Mouse (Mus musculus): ENCODE measurements around the gene Alkbh6. TPM values are rescaled to one million over a fixed set of nuclear protein-coding genes. Genes with fewer than 3 reads are reported as not detected.
A peak's percentile ranks its signal among the peaks of the same experiment; 100 is the strongest.

The Alkbh6 gene
- polyA plus RNA-seq, 1 experiment from 2014 or later = 71.8 TPM

DNA sequence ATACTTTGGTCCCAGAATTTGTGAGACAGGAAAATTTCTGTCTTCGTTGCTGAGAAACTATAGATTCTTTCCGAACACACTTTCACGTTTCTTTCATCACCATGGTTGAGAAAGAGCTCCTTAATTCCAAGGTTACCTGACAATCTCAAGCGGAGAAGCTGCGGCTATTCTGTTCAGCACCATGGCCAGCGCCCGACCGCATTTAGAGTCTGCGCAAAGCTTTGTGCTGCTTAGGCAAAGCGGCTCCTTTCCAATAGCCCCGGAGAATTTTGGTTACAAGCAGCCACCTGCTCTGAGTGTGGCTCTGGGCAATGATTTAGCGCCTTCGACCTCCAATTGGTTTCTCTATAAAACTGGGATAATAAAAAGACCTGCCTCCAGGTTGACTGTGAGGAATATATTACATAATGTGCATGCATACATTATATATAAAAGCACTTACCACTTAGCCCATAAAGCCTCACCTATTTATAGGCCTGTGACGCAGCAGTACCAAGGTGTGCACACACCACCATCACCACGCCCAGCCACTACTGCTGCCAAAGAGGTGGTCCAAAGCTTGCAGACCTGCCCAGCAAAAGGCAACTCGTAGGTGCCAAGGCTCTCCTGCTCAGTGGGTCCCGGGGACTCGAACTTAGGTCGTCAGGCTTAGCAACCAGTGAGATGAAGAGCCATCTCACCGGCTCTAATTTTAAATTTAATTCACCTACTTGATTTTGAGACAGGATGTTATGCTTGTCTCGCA, 38.3 kb downstream of the Alkbh6 start:
- 24% methylated on average over 21 of the region's 21 CpGs for WGBS
- H3K27me3 ChIP-seq (ENCODE audit: insufficient read depth, poor library complexity, severe bottlenecking) = peaks cover 46% of the 10 kb centered on the region

GRCm38 (mm10) chr7:30347828-30348227, 39.3 kb downstream of the Alkbh6 start:
- Histone ChIP-seq H3K36me3 (no peaks in the 10 kb centered on the region), H3K27me3 (ENCODE audit: insufficient read depth, poor library complexity, severe bottlenecking) (peaks cover 51% of the 10 kb centered on the region), H3K27ac (no peak overlapping the region), H3K9me3 (no peaks in the 10 kb centered on the region), H3K4me3 (no peak overlapping the region), H3K4me1 (no peaks in the 10 kb centered on the region)
- DNase-seq (ENCODE audit: low spot score) = no peak
- WGBS = 2% methylated on average over 30 of the region's 30 CpGs

More for the DNA sequence above, 38.3 kb downstream of the Alkbh6 start:
- Histone ChIP-seq H3K4me3 (no peak overlapping the region), H3K27ac (no peak overlapping the region), H3K4me1 (no peaks in the 10 kb centered on the region), H3K36me3 (no peaks in the 10 kb centered on the region), H3K9me3 (no peaks in the 10 kb centered on the region)
- DNase-seq (ENCODE audit: low spot score) = no peak

DNA sequence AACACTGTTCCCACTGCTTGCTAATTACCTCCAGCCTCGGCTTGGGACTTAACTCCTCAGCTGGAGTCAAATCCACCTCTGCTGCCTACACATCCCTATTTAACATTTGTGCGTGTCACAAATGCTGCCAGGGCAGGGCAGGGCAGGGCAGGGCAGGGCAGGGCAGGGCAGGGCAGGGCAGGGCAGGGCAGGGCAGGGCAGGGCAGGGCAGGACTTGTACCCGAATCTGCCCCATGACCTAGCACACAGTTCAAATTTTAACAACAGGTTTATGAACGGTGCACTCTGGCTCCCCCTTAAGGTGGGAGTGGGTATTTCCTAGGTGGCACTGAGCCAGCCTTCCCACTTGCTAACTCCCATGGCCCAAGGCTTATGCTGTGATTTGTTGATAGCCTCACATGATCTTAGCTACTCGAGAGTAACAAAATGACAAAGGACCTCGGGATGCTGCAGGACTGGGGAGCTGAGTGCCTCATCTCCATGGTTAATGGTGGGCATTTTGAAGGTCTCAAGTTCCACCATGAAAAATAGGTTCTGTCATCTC, 44.8 kb downstream of the Alkbh6 start:
- Histone ChIP-seq H3K27me3 (ENCODE audit: insufficient read depth, poor library complexity, severe bottlenecking) (peaks cover 61% of the 10 kb centered on the region), H3K4me3 (no peak overlapping the region), H3K4me1 (no peaks in the 10 kb centered on the region), H3K36me3 (peaks cover 4% of the 10 kb centered on the region; the same call in 1 of the 2 replicates), H3K9me3 (no peaks in the 10 kb centered on the region), H3K27ac (no peak overlapping the region)
- 22% methylated on average over 6 of the region's 6 CpGs for WGBS
- no peak for DNase-seq (ENCODE audit: low spot score)

DNA sequence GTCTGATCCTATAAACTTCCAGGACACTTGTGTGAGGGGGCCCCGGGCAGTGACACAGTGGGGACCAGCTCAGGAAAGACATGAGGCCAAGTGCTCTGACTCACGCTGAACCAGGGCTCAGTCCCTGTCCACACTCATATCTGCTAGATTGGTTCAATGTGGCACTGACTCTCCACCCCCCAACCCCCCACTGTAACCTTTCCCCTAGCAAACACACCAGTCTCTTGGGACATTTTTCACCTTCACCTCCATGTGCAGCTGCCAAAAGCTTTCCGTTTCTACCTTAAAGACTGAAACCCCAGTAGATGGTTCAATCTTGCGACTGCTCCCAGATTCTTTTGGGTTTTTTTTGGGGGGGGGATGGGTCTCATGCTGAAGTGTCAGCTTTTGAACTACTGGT, 45.5 kb downstream of the Alkbh6 start:
- no peak overlapping the region for H3K4me3 ChIP-seq
- no peaks in the 10 kb centered on the region for H3K9me3 ChIP-seq
- WGBS = 63% methylated on average over 4 of the region's 4 CpGs
- no peaks in the 10 kb centered on the region for H3K4me1 ChIP-seq
- H3K27me3 ChIP-seq (ENCODE audit: insufficient read depth, poor library complexity, severe bottlenecking) = peaks cover 54% of the 10 kb centered on the region
- H3K36me3 ChIP-seq = peaks cover 4% of the 10 kb centered on the region; the same call in 1 of the 2 replicates
- no peak for DNase-seq (ENCODE audit: low spot score)
- H3K27ac ChIP-seq = no peak overlapping the region

DNA sequence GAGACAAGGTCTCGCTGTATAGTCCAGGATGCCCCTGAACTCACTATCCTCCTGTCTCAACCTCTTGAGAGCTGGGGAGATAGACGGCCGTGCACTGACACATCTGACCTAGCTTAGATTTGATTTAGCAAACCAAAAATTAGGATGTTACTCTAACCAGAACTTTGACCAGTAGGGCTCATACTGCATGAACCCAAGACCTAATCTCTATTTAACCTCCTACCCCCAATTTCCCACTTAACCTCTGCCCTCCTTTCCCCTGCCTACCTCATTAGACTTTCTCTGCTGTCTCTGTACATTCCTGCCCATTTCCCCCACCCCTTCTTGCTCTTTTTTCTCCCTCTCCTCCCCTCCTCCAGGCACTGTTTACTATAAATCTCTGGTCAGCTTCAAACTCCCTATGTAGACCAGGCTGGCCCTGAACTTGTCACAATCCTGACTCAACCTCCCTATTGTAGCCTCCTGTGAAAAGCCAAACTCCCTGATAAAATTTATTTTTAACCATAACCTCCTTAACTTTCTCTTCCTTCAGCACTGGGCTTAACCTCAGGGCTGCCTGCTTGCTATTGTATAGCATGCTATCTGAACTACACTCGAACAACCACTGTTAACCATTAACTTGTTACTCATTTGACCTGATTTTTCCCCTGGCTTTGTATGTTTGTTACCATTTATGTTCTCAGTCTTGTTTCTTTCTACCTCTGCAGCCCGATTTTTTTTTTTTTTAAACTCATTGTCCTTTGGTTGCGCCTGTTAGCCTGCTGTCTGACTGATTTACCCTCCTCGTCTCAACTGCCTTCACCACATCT, 50.1 kb downstream of the Alkbh6 start:
- no peak overlapping the region for H3K27ac ChIP-seq
- H3K27me3 ChIP-seq (ENCODE audit: insufficient read depth, poor library complexity, severe bottlenecking) = peaks cover 60% of the 10 kb centered on the region
- 74% methylated on average over 7 of the region's 7 CpGs for WGBS
- H3K4me1 ChIP-seq = peaks cover 22% of the 10 kb centered on the region
- H3K36me3 ChIP-seq = peaks cover 15% of the 10 kb centered on the region
- no peak for DNase-seq (ENCODE audit: low spot score)
- no peak overlapping the region for H3K4me3 ChIP-seq
- no peaks in the 10 kb centered on the region for H3K9me3 ChIP-seq

- peaks cover 22% of the 10 kb centered on the region for H3K4me1 ChIP-seq
- 78% methylated on average over 31 of the region's 31 CpGs for WGBS
- H3K4me3 ChIP-seq = no peak overlapping the region
- H3K36me3 ChIP-seq = peaks cover 15% of the 10 kb centered on the region
- no peak for DNase-seq (ENCODE audit: low spot score)
- H3K9me3 ChIP-seq = no peaks in the 10 kb centered on the region
- H3K27ac ChIP-seq = no peak overlapping the region
- peaks cover 68% of the 10 kb centered on the region for H3K27me3 ChIP-seq (ENCODE audit: insufficient read depth, poor library complexity, severe bottlenecking)
These were observed 50.9 kb downstream of the Alkbh6 start for GRCm38 (mm10) chr7:30359276-30359865.

GRCm38 (mm10) chr7:30360028-30360427, 51.5 kb downstream of the Alkbh6 start:
- no peak overlapping the region for H3K4me3 ChIP-seq
- no peak for DNase-seq (ENCODE audit: low spot score)
- H3K9me3 ChIP-seq = no peaks in the 10 kb centered on the region
- H3K36me3 ChIP-seq = peaks cover 15% of the 10 kb centered on the region
- no peak overlapping the region for H3K27ac ChIP-seq
- 83% methylated on average over 17 of the region's 17 CpGs for WGBS
- H3K27me3 ChIP-seq (ENCODE audit: insufficient read depth, poor library complexity, severe bottlenecking) = peaks cover 68% of the 10 kb centered on the region
- H3K4me1 ChIP-seq = peaks cover 22% of the 10 kb centered on the region

DNA sequence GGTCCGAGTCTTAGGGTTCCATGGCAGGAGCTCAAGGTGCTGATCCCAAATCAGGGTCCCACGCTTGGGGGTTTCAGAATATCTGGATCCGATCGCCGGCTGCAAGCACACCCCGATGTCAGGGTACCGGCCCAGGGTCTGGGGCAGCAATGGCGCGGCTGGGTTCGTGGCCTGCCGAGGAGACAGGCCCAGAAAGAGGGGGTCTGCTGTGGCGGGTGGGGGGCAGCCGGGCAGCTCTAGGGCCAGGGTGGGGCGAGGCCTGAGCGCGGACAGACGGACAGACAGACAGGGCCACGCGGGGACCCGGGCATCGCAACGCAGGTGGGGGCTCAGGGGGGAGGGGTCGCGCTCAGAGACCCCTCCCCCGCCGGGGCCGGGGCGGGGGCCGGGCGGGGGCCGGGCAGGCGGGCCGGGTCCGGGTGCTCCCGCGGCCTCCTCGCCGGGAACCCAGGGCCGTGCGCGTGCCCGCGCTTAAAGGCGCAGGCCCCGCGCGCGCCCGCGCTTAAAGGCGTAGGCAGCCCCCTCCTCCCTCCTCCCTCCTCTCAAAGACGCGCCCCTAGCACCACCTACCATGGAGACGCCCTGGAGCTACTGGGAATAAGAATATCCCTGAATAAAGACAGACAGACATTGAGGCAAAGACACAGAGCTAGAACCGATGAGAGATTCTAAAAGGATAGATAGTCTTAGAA, 54.3 kb downstream of the Alkbh6 start, which contains the start of gene Lrfn3:
Lrfn3 (minus strand) TSS at position 121 of the 692 bp plus-strand sequence.
- Histone ChIP-seq H3K27me3 (ENCODE audit: insufficient read depth, poor library complexity, severe bottlenecking) (peaks cover 62% of the 10 kb centered on the region), H3K9me3 (no peaks in the 10 kb centered on the region), H3K36me3 (peaks cover 11% of the 10 kb centered on the region), H3K4me3 (peak within 1 kb of the TSS; percentile 80), H3K4me1 (peaks cover 22% of the 10 kb centered on the region), H3K27ac (peak within 1 kb of the TSS; percentile 87)
- no peak for DNase-seq (ENCODE audit: low spot score)
- 2% methylated on average over 45 of the region's 55 CpGs for WGBS

DNA sequence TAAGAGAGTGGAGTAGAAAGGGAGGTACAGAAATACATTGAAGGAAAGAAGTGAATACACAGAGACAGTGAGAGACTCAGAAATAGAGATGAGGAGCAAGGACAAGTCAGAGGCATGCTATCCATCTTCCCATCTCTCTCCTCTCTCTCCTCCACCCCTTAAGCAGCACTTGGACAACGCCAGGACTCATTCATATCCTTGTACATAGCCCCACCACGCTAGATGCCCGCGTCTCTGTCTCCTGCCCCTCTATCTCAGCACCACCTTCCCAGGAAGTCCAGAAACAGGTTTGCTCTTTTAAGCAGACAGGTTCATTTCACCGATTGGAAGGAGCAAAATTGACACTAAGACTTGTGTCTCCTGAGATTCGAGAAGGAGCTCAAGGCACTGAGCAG, 54.8 kb downstream of the Alkbh6 start:
- peaks cover 11% of the 10 kb centered on the region for H3K36me3 ChIP-seq
- peak overlapping the region; percentile 80 for H3K4me3 ChIP-seq
- peaks cover 60% of the 10 kb centered on the region for H3K27me3 ChIP-seq (ENCODE audit: insufficient read depth, poor library complexity, severe bottlenecking)
- no peaks in the 10 kb centered on the region for H3K9me3 ChIP-seq
- H3K27ac ChIP-seq = no peak overlapping the region
- no peak for DNase-seq (ENCODE audit: low spot score)
- 62% methylated on average over 6 of the region's 6 CpGs for WGBS
- peaks cover 22% of the 10 kb centered on the region for H3K4me1 ChIP-seq

Other genes with a start within 250 kb of the Alkbh6 start
- gene Zfp82, start 235.8 kb upstream of the Alkbh6 start, polyA plus RNA-seq (2016; fragmentation: Nextera tagmentation; extraction: Ambion mirVana) = 4.5 and 5.2 TPM in 2 replicates
- 0.34 and 1.0 TPM in 2 replicates for gene Gm26920, start 218.3 kb upstream of the Alkbh6 start, polyA plus RNA-seq (2016; fragmentation: Nextera tagmentation; extraction: Ambion mirVana)
- gene Zfp566, start 218.2 kb upstream of the Alkbh6 start, polyA plus RNA-seq (2016; fragmentation: Nextera tagmentation; extraction: Ambion mirVana) = 7.0 and 10.7 TPM in 2 replicates
- gene Zfp260, start 213.9 kb upstream of the Alkbh6 start, polyA plus RNA-seq (2016; fragmentation: Nextera tagmentation; extraction: Ambion mirVana) = 79.8 and 91.7 TPM in 2 replicates
- 9.5 and 10.8 TPM in 2 replicates for gene Zfp382, start 186.8 kb upstream of the Alkbh6 start, polyA plus RNA-seq (2016; fragmentation: Nextera tagmentation; extraction: Ambion mirVana)
- 8.6 and 9.5 TPM in 2 replicates for gene Zfp146, start 139.0 kb upstream of the Alkbh6 start, polyA plus RNA-seq (2016; fragmentation: Nextera tagmentation; extraction: Ambion mirVana)
- 163 and 277 TPM in 2 replicates for gene Cox7a1, start 124.6 kb upstream of the Alkbh6 start, polyA plus RNA-seq (2016; fragmentation: Nextera tagmentation; extraction: Ambion mirVana)
- 76.6 and 84.1 TPM in 2 replicates for gene Capns1, start 109.9 kb upstream of the Alkbh6 start, polyA plus RNA-seq (2016; fragmentation: Nextera tagmentation; extraction: Ambion mirVana)
- gene Polr2i, start 76.8 kb upstream of the Alkbh6 start, polyA plus RNA-seq (2016; fragmentation: Nextera tagmentation; extraction: Ambion mirVana) = 122 and 127 TPM in 2 replicates
- gene Tbcb, start 76.4 kb upstream of the Alkbh6 start, polyA plus RNA-seq (2016; fragmentation: Nextera tagmentation; extraction: Ambion mirVana) = 212 and 246 TPM in 2 replicates
- gene Ovol3, start 73.0 kb upstream of the Alkbh6 start, polyA plus RNA-seq (2016; fragmentation: Nextera tagmentation; extraction: Ambion mirVana) = not detected in 2 replicates
- 0.29 and 0.43 TPM in 2 replicates for gene Thap8, start 28.6 kb upstream of the Alkbh6 start, polyA plus RNA-seq (2016; fragmentation: Nextera tagmentation; extraction: Ambion mirVana)
- 11.4 and 13.9 TPM in 2 replicates for gene Wdr62, start 28.3 kb upstream of the Alkbh6 start, polyA plus RNA-seq (2016; fragmentation: Nextera tagmentation; extraction: Ambion mirVana)
- 10.4 and 18.4 TPM in 2 replicates for gene Clip3, start 17.0 kb upstream of the Alkbh6 start, polyA plus RNA-seq (2016; fragmentation: Nextera tagmentation; extraction: Ambion mirVana)
- gene Syne4, start 6.1 kb downstream of the Alkbh6 start, polyA plus RNA-seq (2016; fragmentation: Nextera tagmentation; extraction: Ambion mirVana) = 26.8 and 43.1 TPM in 2 replicates
- gene E130208F15Rik, start 13.0 kb downstream of the Alkbh6 start, polyA plus RNA-seq (2016; fragmentation: Nextera tagmentation; extraction: Ambion mirVana) = 2.5 and 3.2 TPM in 2 replicates
- gene Sdhaf1, start 15.2 kb downstream of the Alkbh6 start, polyA plus RNA-seq (2016; fragmentation: Nextera tagmentation; extraction: Ambion mirVana) = 15.1 and 16.4 TPM in 2 replicates
- gene Lrfn3, start 54.1 kb downstream of the Alkbh6 start, polyA plus RNA-seq (2016; fragmentation: Nextera tagmentation; extraction: Ambion mirVana) = 1.3 and 2.0 TPM in 2 replicates
- gene Tyrobp, start 105.0 kb downstream of the Alkbh6 start, polyA plus RNA-seq (2016; fragmentation: Nextera tagmentation; extraction: Ambion mirVana) = 2.2 and 9.0 TPM in 2 replicates
- 0.35 TPM in 1 of 2 replicates, not detected in the other for gene Hcst, start 111.1 kb downstream of the Alkbh6 start, polyA plus RNA-seq (2016; fragmentation: Nextera tagmentation; extraction: Ambion mirVana)
- 1.5 and 1.6 TPM in 2 replicates for gene Nfkbid, start 113.0 kb downstream of the Alkbh6 start, polyA plus RNA-seq (2016; fragmentation: Nextera tagmentation; extraction: Ambion mirVana)
- 44.3 and 50.4 TPM in 2 replicates for gene Aplp1, start 136.8 kb downstream of the Alkbh6 start, polyA plus RNA-seq (2016; fragmentation: Nextera tagmentation; extraction: Ambion mirVana)
- 3.3 and 5.2 TPM in 2 replicates for gene Kirrel2, start 149.0 kb downstream of the Alkbh6 start, polyA plus RNA-seq (2016; fragmentation: Nextera tagmentation; extraction: Ambion mirVana)
- gene Nphs1, start 149.6 kb downstream of the Alkbh6 start, polyA plus RNA-seq (2016; fragmentation: Nextera tagmentation; extraction: Ambion mirVana) = 0.55 and 0.79 TPM in 2 replicates
- gene Prodh2, start 184.9 kb downstream of the Alkbh6 start, polyA plus RNA-seq (2016; fragmentation: Nextera tagmentation; extraction: Ambion mirVana) = 0.30 and 3.0 TPM in 2 replicates
- 8.5 and 9.0 TPM in 2 replicates for gene Arhgap33, start 226.3 kb downstream of the Alkbh6 start, polyA plus RNA-seq (2016; fragmentation: Nextera tagmentation; extraction: Ambion mirVana)
- 4.2 and 8.3 TPM in 2 replicates for gene Hspb6, start 243.5 kb downstream of the Alkbh6 start, polyA plus RNA-seq (2016; fragmentation: Nextera tagmentation; extraction: Ambion mirVana)
- 8.8 and 13.0 TPM in 2 replicates for gene Proser3, start 243.6 kb downstream of the Alkbh6 start, polyA plus RNA-seq (2016; fragmentation: Nextera tagmentation; extraction: Ambion mirVana)

Measured in heart, embryonic 10.5 days (tissue).